Mouse (Mus musculus): ENCODE data around the gene Mroh2a. TPM values are rescaled to one million over a fixed set of nuclear protein-coding genes. Genes with fewer than 3 reads are reported as not detected.

Mroh2a gene
- total RNA-seq, 2 experiments from 2014 or later: 0.33 to 0.51 TPM

- no peak for DNase-seq (ENCODE audit: low spot score in 2 of 2)
Observed at GRCm38 (mm10) chr1:88234646-88235045, 7.9 kb downstream of the Mroh2a start.

GRCm38 (mm10) chr1:88235046-88235893, 8.5 kb downstream of the Mroh2a start:
- no peak for DNase-seq (ENCODE audit: low spot score in 2 of 2)

GRCm38 (mm10) chr1:88235894-88236415, 9.2 kb downstream of the Mroh2a start:
- no peak for DNase-seq (ENCODE audit: low spot score in 2 of 2)

GRCm38 (mm10) chr1:88237311-88237710, 10.5 kb downstream of the Mroh2a start:
- DNase-seq (ENCODE audit: low spot score in 2 of 2): no peak

GRCm38 (mm10) chr1:88238771-88239170, 12.0 kb downstream of the Mroh2a start:
- no peak for DNase-seq (ENCODE audit: low spot score in 2 of 2)

- DNase-seq (ENCODE audit: low spot score in 2 of 2): no peak
Observed at GRCm38 (mm10) chr1:88240072-88240471, 13.3 kb downstream of the Mroh2a start.

GRCm38 (mm10) chr1:88240579-88240978, 13.8 kb downstream of the Mroh2a start:
- no peak for DNase-seq (ENCODE audit: low spot score in 2 of 2)

- no peak for DNase-seq (ENCODE audit: low spot score in 2 of 2)
Observed at GRCm38 (mm10) chr1:88243861-88244260, 17.1 kb downstream of the Mroh2a start.

- DNase-seq (ENCODE audit: low spot score in 2 of 2): no peak
Observed at GRCm38 (mm10) chr1:88245881-88246280, 19.1 kb downstream of the Mroh2a start.

- DNase-seq (ENCODE audit: low spot score in 2 of 2): no peak
Observed at GRCm38 (mm10) chr1:88246386-88246785, 19.6 kb downstream of the Mroh2a start.

GRCm38 (mm10) chr1:88247660-88248059, 20.9 kb downstream of the Mroh2a start:
- no peak for DNase-seq (ENCODE audit: low spot score in 2 of 2)

GRCm38 (mm10) chr1:88248658-88249057, 21.9 kb downstream of the Mroh2a start:
- no peak for DNase-seq (ENCODE audit: low spot score in 2 of 2)

- no peak for DNase-seq (ENCODE audit: low spot score in 2 of 2)
Observed at GRCm38 (mm10) chr1:88249596-88249995, 22.8 kb downstream of the Mroh2a start.

GRCm38 (mm10) chr1:88250023-88250422, 23.2 kb downstream of the Mroh2a start:
- no peak for DNase-seq (ENCODE audit: low spot score in 2 of 2)

- DNase-seq (ENCODE audit: low spot score in 2 of 2): no peak
Observed at GRCm38 (mm10) chr1:88253106-88253505, 26.3 kb downstream of the Mroh2a start.

- DNase-seq (ENCODE audit: low spot score in 2 of 2): no peak
Observed at GRCm38 (mm10) chr1:88253540-88253939, 26.8 kb downstream of the Mroh2a start.

GRCm38 (mm10) chr1:88254793-88255465, 28.1 kb downstream of the Mroh2a start:
- DNase-seq (ENCODE audit: low spot score in 2 of 2): no peak

- no peak for DNase-seq (ENCODE audit: low spot score in 2 of 2)
Observed at GRCm38 (mm10) chr1:88255466-88255857, 28.7 kb downstream of the Mroh2a start.

GRCm38 (mm10) chr1:88255989-88256754, 29.4 kb downstream of the Mroh2a start:
- no peak for DNase-seq (ENCODE audit: low spot score in 2 of 2)

GRCm38 (mm10) chr1:88256886-88257663, 30.3 kb downstream of the Mroh2a start:
- DNase-seq (ENCODE audit: low spot score in 2 of 2): no peak

- no peak for DNase-seq (ENCODE audit: low spot score in 2 of 2)
Observed at GRCm38 (mm10) chr1:88257681-88258080, 30.9 kb downstream of the Mroh2a start.
